Mouse (Mus musculus) small intestine, adult 2 months (tissue): Measurements from ENCODE around the gene Vhl.

Experiments
- CTCF ChIP-seq: fragments of 200-500 bp; IDR thresholded peaks from 2 replicates; pipeline ENCODE4 v1.5.1; 2012; ENCODE audit warnings: low read depth, mild to moderate bottlenecking, control low read depth, inconsistent platforms, low read length, moderate library complexity, mixed read lengths; ENCODE audit not compliant: insufficient replicate concordance, insufficient read length; ENCODE audit errors: extremely low read depth
- POLR2A ChIP-seq: fragments of 200-500 bp; IDR thresholded peaks from 2 replicates; pipeline ENCODE4 v1.6.1; 2012; ENCODE audit warnings: low read depth, mild to moderate bottlenecking, control low read depth, inconsistent platforms, low read length, moderate library complexity

DNA sequence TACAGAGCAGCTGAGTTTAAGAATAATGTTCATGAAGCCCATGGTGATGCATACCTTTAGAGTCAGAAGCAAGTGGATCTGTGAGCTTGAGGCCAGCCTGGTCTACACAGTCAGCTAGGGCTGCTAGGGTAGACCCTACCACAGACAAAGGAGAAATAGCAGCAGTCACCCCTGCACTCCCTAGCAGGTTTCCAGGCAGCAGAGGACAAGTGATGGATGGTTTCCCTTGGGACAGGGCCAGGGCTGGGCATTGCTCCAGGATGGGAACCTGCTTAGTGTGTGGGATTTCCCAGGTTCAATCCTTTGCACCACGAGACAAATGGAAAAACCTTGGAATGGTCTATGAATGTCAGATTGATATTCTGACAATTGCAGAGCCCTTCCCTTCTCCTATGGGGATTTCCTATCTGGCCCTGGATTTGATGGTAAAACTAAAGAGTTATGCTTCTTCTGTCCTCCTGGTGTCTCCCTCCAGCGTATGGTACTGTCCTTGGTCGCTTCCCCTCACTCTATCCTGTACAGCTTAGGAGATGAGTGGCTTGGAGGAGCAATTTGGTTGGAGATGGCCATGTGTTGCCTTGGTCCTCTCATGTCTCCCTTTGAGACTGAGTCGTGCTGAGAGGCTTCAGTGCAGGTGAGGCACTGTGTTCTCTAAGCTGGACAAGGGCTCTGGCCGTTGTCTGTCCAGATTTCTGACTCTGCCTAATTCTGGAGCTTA lies 37.1 kb upstream of the Vhl start:
- TF ChIP-seq POLR2A (no peak), CTCF (no peak)
